Mouse (Mus musculus): ENCODE data around the gene Gm19684.
"Not testable (repeated sequence)": the region's sequence is repeated elsewhere in the genome, so short reads cannot be mapped to it uniquely, and the experiment has no call there.

The Gm19684 gene

GRCm38 (mm10) chr17:36178938-36179337 lies 57.5 kb downstream of the Gm19684 start:
- DNase-seq = not testable (repeated sequence)

Measured in right cerebral cortex, postnatal 4 days (tissue).